Mouse (Mus musculus) olfactory bulb, adult 2 months (tissue): ENCODE data around the gene Spata5.

ENCODE experiments used
- CTCF ChIP-seq: fragments of 200-500 bp; IDR thresholded peaks from 2 replicates; pipeline ENCODE4 v1.5.1; 2012; ENCODE audit warnings: low read depth, mild to moderate bottlenecking, low read length, moderate library complexity; ENCODE audit not compliant: insufficient read depth
- POLR2A ChIP-seq: fragments of 200-500 bp; IDR thresholded peaks from 2 replicates; pipeline ENCODE4 v1.6.1; 2012; ENCODE audit warnings: mild to moderate bottlenecking, low read depth, low read length, moderate library complexity; ENCODE audit not compliant: insufficient read depth

- no peak for TF ChIP-seq CTCF
- no peak for TF ChIP-seq POLR2A
These were observed 5.2 kb upstream of the Spata5 start for GRCm38 (mm10) chr3:37414413-37414960.
